Mouse (Mus musculus): ENCODE measurements at regions not wholly inside any gene's neighbourhood (a gene's known extent, or its start where the extent isn't known, plus 50 kb on each side); places are given as distances from the start of the nearest gene placed in this dataset.

DNA sequence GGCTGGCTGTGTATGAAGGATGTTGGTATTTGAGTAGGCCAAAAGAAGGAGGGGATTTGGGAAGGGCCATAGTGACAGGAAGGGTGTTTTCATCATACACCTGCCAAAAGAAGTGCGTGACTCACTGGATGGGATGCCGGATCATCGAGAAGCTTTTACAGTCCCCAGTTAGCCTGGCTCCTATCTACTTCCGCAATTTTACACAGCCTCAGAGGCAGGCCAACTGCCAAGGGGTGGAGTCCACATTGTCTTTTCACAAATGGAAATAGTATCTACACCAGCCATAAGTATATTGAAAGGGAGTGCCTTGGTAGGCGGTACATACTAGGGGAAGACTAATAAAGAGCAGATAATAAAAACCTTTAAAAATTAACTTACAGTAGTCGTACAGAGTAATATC is 189.3 kb downstream of the Mid1ip1 start:
- no peak for TF ChIP-seq RAD21 (IDR thresholded peaks at IDR 0.05; ENCODE audit: low read depth, low read length)
- TF ChIP-seq E2F4 (IDR thresholded peaks at IDR 0.05; ENCODE audit: insufficient replicate concordance, low read depth, low read length) = no peak
- TF ChIP-seq USF2 (conservative IDR thresholded peaks at IDR 0.05; ENCODE audit: low read depth, low read length) = no peak
- TF ChIP-seq ETS1 (conservative IDR thresholded peaks at IDR 0.05; ENCODE audit: low read depth, low read length) = no peak
- TF ChIP-seq SMC3 (IDR thresholded peaks at IDR 0.05; ENCODE audit: low read depth, low read length) = no peak
- no peak for TF ChIP-seq TCF12 (IDR thresholded peaks at IDR 0.05; ENCODE audit: low read depth, low read length)
- TF ChIP-seq EP300 (IDR thresholded peaks at IDR 0.05; ENCODE audit: low read length) = no peak
- TF ChIP-seq NRF1 (IDR thresholded peaks at IDR 0.05; ENCODE audit: low read depth, low read length) = no peak
- TF ChIP-seq KAT2A (IDR thresholded peaks at IDR 0.05; ENCODE audit: insufficient replicate concordance, low read length) = no peak
- no peak for TF ChIP-seq SIN3A (IDR thresholded peaks at IDR 0.05; ENCODE audit: low read length)
- no peak for TF ChIP-seq TBP (conservative IDR thresholded peaks at IDR 0.05; ENCODE audit: low read depth, low read length)
- TF ChIP-seq ZNF384 (IDR thresholded peaks at IDR 0.05; ENCODE audit: low read depth, low read length) = no peak
- no peak for TF ChIP-seq MXI1 (IDR thresholded peaks at IDR 0.05; ENCODE audit: low read depth, low read length)
- no peak for TF ChIP-seq MEF2A (IDR thresholded peaks at IDR 0.05; ENCODE audit: borderline replicate concordance, low read depth, low read length)
- no peak for TF ChIP-seq ZKSCAN1 (IDR thresholded peaks at IDR 0.05; ENCODE audit: borderline replicate concordance, low read depth, low read length)
- TF ChIP-seq MYC (IDR thresholded peaks at IDR 0.05; ENCODE audit: low read depth, low read length) = no peak
- no peak for TF ChIP-seq MAX (IDR thresholded peaks at IDR 0.05; ENCODE audit: low read length)
- TF ChIP-seq GABPA (IDR thresholded peaks at IDR 0.05; ENCODE audit: insufficient replicate concordance, low read depth, low read length) = no peak
- TF ChIP-seq HCFC1 (IDR thresholded peaks at IDR 0.05; ENCODE audit: low read depth, low read length) = no peak
- Histone ChIP-seq H3K27me3 (replicated peaks) (no peaks in the 10 kb centered on the region), H3K4me2 (ENCODE audit: insufficient read depth, low read depth, poor library complexity, severe bottlenecking) (no peak overlapping the region), H3K36me3 (replicated peaks in 1 of 2; ENCODE audit: control insufficient read depth in 1 of 2, insufficient read depth in 1 of 2, low read length in 1 of 2) (no peaks in the 10 kb centered on the region), H3K9ac (ENCODE audit: insufficient read depth, low read depth) (no peak overlapping the region), H3K9me3 (replicated peaks; ENCODE audit: low read length) (no peaks in the 10 kb centered on the region), H3K79me2 (replicated peaks; ENCODE audit: control insufficient read depth, extremely low read depth, insufficient read depth, poor library complexity, severe bottlenecking) (no peaks in the 10 kb centered on the region), H3K27ac (ENCODE audit: insufficient read depth, low read depth) (no peak overlapping the region), H3K4me3 (replicated peaks in 1 of 3; ENCODE audit: low read depth in 2 of 3, low read length in 2 of 3, poor library complexity in 1 of 3) (no peak overlapping the region), H3K4me1 (ENCODE audit: control insufficient read depth in 1 of 2, insufficient read depth in 2 of 2) (no peaks in the 10 kb centered on the region)
- dilution Hi-C loops (cut with MboI; ENCODE audit: extremely low pct_ligation_motif_present, extremely low pct_unique_long_range_greater_than_20kb, low sequenced_read_pairs) = no loop called here
- DNase-seq (ENCODE audit: extremely low read depth) = peak; percentile 6
- in situ Hi-C loops (cut with MboI; ENCODE audit: low pct_ligation_motif_present, low pct_unique_long_range_greater_than_20kb, low sequenced_read_pairs) = no loop called here

DNA sequence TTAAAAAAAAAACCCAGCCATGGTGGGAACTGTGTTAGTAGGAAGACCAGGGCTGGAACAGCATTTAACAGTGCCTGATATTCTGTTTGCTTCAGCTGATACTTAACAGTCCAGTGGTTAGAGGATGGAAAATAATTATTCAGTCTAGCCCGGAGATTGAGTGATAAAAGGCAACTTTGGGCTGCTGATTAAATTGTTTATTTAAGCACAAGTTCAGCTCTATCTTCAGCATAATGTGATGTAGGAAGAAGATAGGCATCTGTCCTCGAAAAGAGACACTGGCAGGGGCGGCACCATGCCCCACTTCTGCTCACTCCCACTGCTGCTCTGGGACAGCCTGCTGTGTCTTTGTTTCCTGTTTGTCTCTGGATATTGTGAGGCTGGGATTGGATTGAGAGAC is 190.1 kb downstream of the Mid1ip1 start:
- no peak overlapping the region for H3K9ac ChIP-seq (ENCODE audit: insufficient read depth, low read depth)
- no peaks in the 10 kb centered on the region for H3K36me3 ChIP-seq (replicated peaks in 1 of 2; ENCODE audit: control insufficient read depth in 1 of 2, insufficient read depth in 1 of 2, low read length in 1 of 2)
- H3K4me2 ChIP-seq (ENCODE audit: insufficient read depth, low read depth, poor library complexity, severe bottlenecking) = no peak overlapping the region
- dilution Hi-C loops (cut with MboI; ENCODE audit: extremely low pct_ligation_motif_present, extremely low pct_unique_long_range_greater_than_20kb, low sequenced_read_pairs) (no loop called here), in situ Hi-C loops (cut with MboI; ENCODE audit: low pct_ligation_motif_present, low pct_unique_long_range_greater_than_20kb, low sequenced_read_pairs) (no loop called here)
- H3K4me3 ChIP-seq (replicated peaks in 1 of 3; ENCODE audit: low read depth in 2 of 3, low read length in 2 of 3, poor library complexity in 1 of 3) = no peak overlapping the region
- H3K27ac ChIP-seq (ENCODE audit: insufficient read depth, low read depth) = no peak overlapping the region
- no peak for TF ChIP-seq ZC3H11A (IDR thresholded peaks at IDR 0.05; ENCODE audit: low read depth, low read length)
- TF ChIP-seq GABPA (IDR thresholded peaks at IDR 0.05; ENCODE audit: insufficient replicate concordance, low read depth, low read length) = no peak
- no peak for TF ChIP-seq E2F4 (IDR thresholded peaks at IDR 0.05; ENCODE audit: insufficient replicate concordance, low read depth, low read length)
- no peak for TF ChIP-seq MAX (IDR thresholded peaks at IDR 0.05; ENCODE audit: low read length)
- no peak for TF ChIP-seq TBP (conservative IDR thresholded peaks at IDR 0.05; ENCODE audit: low read depth, low read length)
- H3K4me1 ChIP-seq (ENCODE audit: control insufficient read depth in 1 of 2, insufficient read depth in 2 of 2) = no peaks in the 10 kb centered on the region
- no peaks in the 10 kb centered on the region for H3K9me3 ChIP-seq (replicated peaks; ENCODE audit: low read length)
- H3K27me3 ChIP-seq (replicated peaks) = no peaks in the 10 kb centered on the region
- DNase-seq (ENCODE audit: extremely low read depth) = no peak
- no peaks in the 10 kb centered on the region for H3K79me2 ChIP-seq (replicated peaks; ENCODE audit: control insufficient read depth, extremely low read depth, insufficient read depth, poor library complexity, severe bottlenecking)
